ENCODE assay signal across 12 mouse cellular contexts in genomic region chr9:101200627-101201026, GRCm38 (mm10). TPM values are rescaled to one million over a fixed set of nuclear protein-coding genes. Genes with fewer than 3 reads are reported as not detected.
DNase-seq lines count a peak whose midpoint lies in the region; ATAC-seq and TF ChIP-seq lines count a peak whose summit lies in the region.
"Had no signal": no experiment of that assay in that cellular context is flagged by ENCODE, and none has a peak within 500 bp of the region (broad histone marks: within the 10 kb centered on the region; RNA-seq: fewer than 3 reads in every experiment).

No protein-coding gene starts in this region.

- 46% methylated on average over 5 of the region's 5 CpGs for WGBS in intestine, embryonic 14.5 days
- 39% methylated on average over 5 of the region's 5 CpGs for WGBS in intestine, postnatal 0 days
- 18% methylated on average over 5 of the region's 5 CpGs for WGBS in heart, adult 2 months
- 22% methylated on average over 5 of the region's 5 CpGs for WGBS in limb, embryonic 12.5 days
- 54% methylated on average over 5 of the region's 5 CpGs for WGBS in forebrain, embryonic 12.5 days

- H3K4me1 ChIP-seq in intestine, embryonic 14.5 days (replicated peaks; ENCODE audit: control insufficient read depth, insufficient read depth, low read length): no peaks in the 10 kb centered on the region; the same call in 1 of the 2 replicates
- H3K4me1 ChIP-seq in intestine, postnatal 0 days (replicated peaks; ENCODE audit: control insufficient read depth, insufficient read depth, low read length): no peaks in the 10 kb centered on the region
- H3K4me1 ChIP-seq in heart, adult 2 months (ENCODE audit: control insufficient read depth, insufficient read depth, low read length): peaks cover 4% of the 10 kb centered on the region
- H3K4me1 ChIP-seq in limb, embryonic 12.5 days (replicated peaks): peaks cover 9% of the 10 kb centered on the region
- H3K4me1 ChIP-seq in forebrain, embryonic 12.5 days: peaks cover 6% of the 10 kb centered on the region; the same call in 1 of the 2 replicates
- H3K4me1 ChIP-seq: stomach, embryonic 15.5 days had no signal

- H3K4me2 ChIP-seq in intestine, embryonic 14.5 days (ENCODE audit: low read length): no peak overlapping the region
- H3K4me2 ChIP-seq in intestine, postnatal 0 days (replicated peaks; ENCODE audit: low read depth): no peak overlapping the region
- H3K4me2 ChIP-seq in limb, embryonic 12.5 days: no peak overlapping the region
- no peak overlapping the region for H3K4me2 ChIP-seq in forebrain, embryonic 12.5 days
- H3K4me2 ChIP-seq: neural tube, embryonic 12.5 days; stomach, embryonic 15.5 days had no signal

- TF ChIP-seq EP300 in heart, adult 2 months (IDR thresholded peaks at IDR 0.05; ENCODE audit: insufficient read depth, low read depth, low read length): no peak

- H3K9ac ChIP-seq in intestine, embryonic 14.5 days (ENCODE audit: low read length): no peak overlapping the region
- H3K9ac ChIP-seq in intestine, postnatal 0 days (ENCODE audit: low read depth, low read length): no peak overlapping the region
- H3K9ac ChIP-seq in heart, adult 2 months (ENCODE audit: low read depth, low read length): peak overlapping the region; percentile 42; the same call in 1 of the 2 replicates
- no peak overlapping the region for H3K9ac ChIP-seq in limb, embryonic 12.5 days (replicated peaks)
- no peak overlapping the region for H3K9ac ChIP-seq in forebrain, embryonic 12.5 days
- H3K9ac ChIP-seq: neural tube, embryonic 12.5 days; stomach, embryonic 15.5 days had no signal

- no peaks in the 10 kb centered on the region for H3K9me3 ChIP-seq in intestine, embryonic 14.5 days (ENCODE audit: control insufficient read depth, low read length)
- no peaks in the 10 kb centered on the region for H3K9me3 ChIP-seq in intestine, postnatal 0 days (ENCODE audit: control insufficient read depth)
- no peaks in the 10 kb centered on the region for H3K9me3 ChIP-seq in limb, embryonic 12.5 days
- no peaks in the 10 kb centered on the region for H3K9me3 ChIP-seq in forebrain, embryonic 12.5 days
- H3K9me3 ChIP-seq: neural tube, embryonic 12.5 days; stomach, embryonic 15.5 days had no signal

- TF ChIP-seq CTCF in intestine, postnatal 0 days (IDR thresholded peaks at IDR 0.05; ENCODE audit: low read depth): no peak
- TF ChIP-seq CTCF in heart, adult 2 months (IDR thresholded peaks at IDR 0.05): no peak

- intact Hi-C loops in heart, adult 2 months (cut with DNase I): no loop called here

- H3K4me3 ChIP-seq in intestine, embryonic 14.5 days (ENCODE audit: low read depth, low read length): no peak overlapping the region
- no peak overlapping the region for H3K4me3 ChIP-seq in intestine, postnatal 0 days (ENCODE audit: low read depth, low read length)
- no peak overlapping the region for H3K4me3 ChIP-seq in heart, adult 2 months
- no peak overlapping the region for H3K4me3 ChIP-seq in limb, embryonic 12.5 days (replicated peaks)
- H3K4me3 ChIP-seq in forebrain, embryonic 12.5 days (replicated peaks): no peak overlapping the region
- H3K4me3 ChIP-seq: neural tube, embryonic 12.5 days; stomach, embryonic 15.5 days had no signal

- no peak for TF ChIP-seq POLR2A in heart, adult 2 months (IDR thresholded peaks at IDR 0.05; ENCODE audit: insufficient read depth, low read depth, low read length)

- peak; percentile 40; the same call in 1 of the 2 replicates for ATAC-seq in intestine, embryonic 14.5 days (replicated peaks; ENCODE audit: low FRiP score, low TSS enrichment, low read depth)
- no peak for ATAC-seq in intestine, postnatal 0 days
- ATAC-seq in limb, embryonic 12.5 days (ENCODE audit: insufficient number of reproducible peaks, insufficient read depth, low FRiP score, low TSS enrichment, low read depth): 0 out of 2 replicates have a peak, but pooled peaks have one; percentile 47
- no peak for ATAC-seq in forebrain, embryonic 12.5 days (ENCODE audit: low FRiP score)

- peaks cover 2% of the 10 kb centered on the region; the same call in 1 of the 2 replicates for H3K79me2 ChIP-seq in heart, adult 2 months (replicated peaks; ENCODE audit: control insufficient read depth, insufficient read depth, low read length)

- no peaks in the 10 kb centered on the region for H3K36me3 ChIP-seq in intestine, embryonic 14.5 days (ENCODE audit: control insufficient read depth, insufficient read depth, low read length)
- no peaks in the 10 kb centered on the region for H3K36me3 ChIP-seq in intestine, postnatal 0 days (ENCODE audit: control insufficient read depth, insufficient read depth)
- H3K36me3 ChIP-seq in heart, adult 2 months (ENCODE audit: control insufficient read depth, insufficient read depth, low read length): peaks cover 7% of the 10 kb centered on the region; the same call in 1 of the 2 replicates
- no peaks in the 10 kb centered on the region for H3K36me3 ChIP-seq in limb, embryonic 12.5 days
- no peaks in the 10 kb centered on the region for H3K36me3 ChIP-seq in forebrain, embryonic 12.5 days (replicated peaks)
- H3K36me3 ChIP-seq: neural tube, embryonic 12.5 days; stomach, embryonic 15.5 days had no signal

- no peaks in the 10 kb centered on the region for H3K27me3 ChIP-seq in intestine, embryonic 14.5 days (replicated peaks; ENCODE audit: control insufficient read depth, insufficient read depth, low read length)
- H3K27me3 ChIP-seq in intestine, postnatal 0 days (replicated peaks; ENCODE audit: control insufficient read depth, insufficient read depth, low read length): no peaks in the 10 kb centered on the region
- no peaks in the 10 kb centered on the region for H3K27me3 ChIP-seq in heart, adult 2 months (ENCODE audit: control insufficient read depth, insufficient read depth, low read length)
- no peaks in the 10 kb centered on the region for H3K27me3 ChIP-seq in limb, embryonic 12.5 days
- H3K27me3 ChIP-seq in forebrain, embryonic 12.5 days: no peaks in the 10 kb centered on the region
- H3K27me3 ChIP-seq: CH12.LX; neural tube, embryonic 12.5 days; stomach, embryonic 15.5 days had no signal

- no peak for DNase-seq in intestine, embryonic 14.5 days (ENCODE audit: low spot score)
- peak; percentile 30 for DNase-seq in R1 (ENCODE audit: low read depth, low spot score)
- peak in 1 of 2 experiments; percentile 55 for DNase-seq in heart, adult 2 months
- no peak for DNase-seq in MN1 (ENCODE audit: low spot score)
- DNase-seq: gastrocnemius, postnatal 25 days had no signal

- no peak overlapping the region for H3K27ac ChIP-seq in intestine, embryonic 14.5 days (ENCODE audit: low read depth)
- no peak overlapping the region for H3K27ac ChIP-seq in intestine, postnatal 0 days (ENCODE audit: low read depth, low read length)
- peak overlapping the region; percentile 50 for H3K27ac ChIP-seq in heart, adult 2 months
- H3K27ac ChIP-seq in limb, embryonic 12.5 days: peak overlapping the region; percentile 47; the same call in 1 of the 2 replicates
- H3K27ac ChIP-seq in forebrain, embryonic 12.5 days: no peak overlapping the region
- H3K27ac ChIP-seq: macrophage; neural tube, embryonic 12.5 days; stomach, embryonic 15.5 days had no signal

RNA-seq across cellular contexts. Expression of gene Ppp2r3a, which starts 51.0 kb away (rescaled TPM):
- polyA plus RNA-seq in intestine, embryonic 14.5 days (2014; fragmentation: Nextera tagmentation; extraction: Ambion mirVana): 14.1 and 16.2 TPM in 2 replicates
- polyA plus RNA-seq in intestine, postnatal 0 days (2015; fragmentation: Nextera tagmentation; extraction: Ambion mirVana): 4.5 and 5.0 TPM in 2 replicates
- 100 to 1,000 TPM; 179 to 215 TPM for total RNA-seq in heart, adult 2 months (2021)
- polyA plus RNA-seq in heart, adult 2 months (2012; rRNA removed): 51.7 and 114 TPM in 2 replicates
- polyA plus RNA-seq in limb, embryonic 12.5 days (2016; fragmentation: Nextera tagmentation; extraction: Ambion mirVana): 13.8 and 15.8 TPM in 2 replicates
- polyA plus RNA-seq in forebrain, embryonic 12.5 days (2016; fragmentation: Nextera tagmentation; extraction: Ambion mirVana): 17.7 and 18.9 TPM in 2 replicates

Comparison
In these comparisons a context has a peak if more than half of its experiments do, and no peak if none do; other contexts are left out.
1. ATAC-seq: peak in intestine, embryonic 14.5 days (single experiment) and limb, embryonic 12.5 days (single experiment); none in intestine, postnatal 0 days (single experiment) and forebrain, embryonic 12.5 days (single experiment).
2. H3K27ac ChIP-seq: peak in heart, adult 2 months (single experiment) and limb, embryonic 12.5 days (single experiment); none in intestine, embryonic 14.5 days (single experiment), intestine, postnatal 0 days (single experiment) and forebrain, embryonic 12.5 days (single experiment).